7 mouse cellular contexts compared by ENCODE assay signal in the genomic region with DNA sequence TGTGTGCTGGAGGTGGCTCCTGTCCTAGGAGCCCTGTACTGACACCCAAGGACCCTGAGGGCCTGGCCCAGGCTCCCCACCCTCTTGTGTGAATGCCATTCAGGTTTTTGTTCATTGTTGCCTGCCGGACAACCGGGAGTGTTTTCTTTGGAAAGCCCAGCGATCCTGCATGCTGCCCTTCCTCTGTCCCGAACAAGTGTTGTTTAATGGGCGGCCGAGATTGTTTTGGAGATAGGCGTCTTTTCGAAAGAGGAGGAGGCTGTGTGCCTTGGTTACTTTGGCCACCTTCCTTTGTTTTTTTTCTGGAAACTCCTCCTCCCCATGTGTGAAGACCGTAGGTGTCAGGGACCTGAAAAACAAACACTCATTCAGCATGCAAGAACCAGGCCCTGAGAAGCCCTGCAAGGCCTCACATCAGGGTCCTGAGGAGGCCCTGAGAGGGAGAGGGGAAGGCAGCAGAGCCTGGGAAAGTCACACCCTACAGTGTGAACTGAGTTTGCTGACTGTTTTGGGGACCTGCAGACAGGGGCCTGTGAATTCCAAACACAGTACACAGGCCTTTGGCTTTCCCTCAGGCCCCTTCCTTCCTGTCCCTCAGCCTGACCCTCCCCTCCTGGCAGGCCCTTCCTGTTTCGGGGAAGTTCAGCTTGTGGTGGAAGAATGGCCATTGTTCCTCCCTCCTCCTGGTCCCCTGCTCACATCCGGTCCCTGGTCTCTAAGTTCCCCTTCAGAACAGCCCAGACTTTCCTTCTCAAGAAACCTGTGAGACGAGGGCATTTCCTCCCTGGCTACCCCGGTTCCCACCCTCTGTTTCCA.
A peak's percentile ranks its signal among the peaks of the same experiment; 100 is the strongest.
DNase-seq lines count a peak whose midpoint lies in the region; ATAC-seq and TF ChIP-seq lines count a peak whose summit lies in the region.

No protein-coding gene starts in this region.

- peak; percentile 25 for DNase-seq in thymus, adult 2 months
- no peak for DNase-seq in thymus, adult 18-20 months
- DNase-seq in heart, postnatal 4 days = peak; percentile 79
- no peak for DNase-seq in left cerebral cortex, adult 11 months (ENCODE audit: low spot score)

- peaks cover 28% of the 10 kb centered on the region for H3K4me1 ChIP-seq in thymus, adult 2 months (replicated peaks; ENCODE audit: control insufficient read depth, insufficient read depth, low read length)
- H3K4me1 ChIP-seq in embryonic facial prominence, embryonic 12.5 days = no peaks in the 10 kb centered on the region; the same call in 1 of the 2 replicates
- peaks cover 10% of the 10 kb centered on the region; the same call in 1 of the 2 replicates for H3K4me1 ChIP-seq in limb, embryonic 12.5 days (replicated peaks)

- TF ChIP-seq POLR2A in thymus, adult 2 months (IDR thresholded peaks at IDR 0.05; ENCODE audit: control insufficient read depth, extremely low read depth, insufficient read depth, low read length, poor library complexity) = no peak

- no peaks in the 10 kb centered on the region for H3K9me3 ChIP-seq in embryonic facial prominence, embryonic 12.5 days
- H3K9me3 ChIP-seq in limb, embryonic 12.5 days = no peaks in the 10 kb centered on the region

- peak overlapping the region; percentile 61; the same call in 1 of the 2 replicates for H3K27ac ChIP-seq in thymus, adult 2 months (ENCODE audit: control insufficient read depth, insufficient read depth, low read length)
- H3K27ac ChIP-seq in embryonic facial prominence, embryonic 12.5 days = peak overlapping the region; percentile 67
- peak overlapping the region; percentile 79 for H3K27ac ChIP-seq in limb, embryonic 12.5 days

- 64% methylated on average over 13 of the region's 13 CpGs for WGBS in thymus, adult 2 months
- 51% methylated on average over 13 of the region's 13 CpGs for WGBS in embryonic facial prominence, embryonic 12.5 days
- 46% methylated on average over 13 of the region's 13 CpGs for WGBS in limb, embryonic 12.5 days

- TF ChIP-seq CTCF in thymus, adult 2 months (IDR thresholded peaks at IDR 0.05; ENCODE audit: borderline replicate concordance, control insufficient read depth, extremely low read depth, insufficient read depth, low read length, poor library complexity) = no peak

- no peak for ATAC-seq in embryonic facial prominence, embryonic 12.5 days (ENCODE audit: insufficient number of reproducible peaks, insufficient read depth, low FRiP score, low TSS enrichment)
- no peak for ATAC-seq in limb, embryonic 12.5 days (ENCODE audit: insufficient number of reproducible peaks, insufficient read depth, low FRiP score, low TSS enrichment, low read depth)
- peak; percentile 62 for ATAC-seq in monocyte, adult 5-6 weeks (replicated peaks; ENCODE audit: insufficient number of reproducible peaks, low FRiP score, low TSS enrichment, poor library complexity, severe bottlenecking)

- H3K9ac ChIP-seq in embryonic facial prominence, embryonic 12.5 days = no peak overlapping the region
- H3K9ac ChIP-seq in limb, embryonic 12.5 days (replicated peaks) = no peak overlapping the region

- H3K4me3 ChIP-seq in thymus, adult 2 months (ENCODE audit: control insufficient read depth, insufficient read depth, low read length) = no peak overlapping the region
- H3K4me3 ChIP-seq in embryonic facial prominence, embryonic 12.5 days = no peak overlapping the region
- no peak overlapping the region for H3K4me3 ChIP-seq in limb, embryonic 12.5 days (replicated peaks)

- H3K4me2 ChIP-seq in embryonic facial prominence, embryonic 12.5 days (replicated peaks) = no peak overlapping the region
- H3K4me2 ChIP-seq in limb, embryonic 12.5 days = no peak overlapping the region

- H3K27me3 ChIP-seq in thymus, adult 2 months (ENCODE audit: control insufficient read depth, insufficient read depth, low read length) = no peaks in the 10 kb centered on the region
- no peaks in the 10 kb centered on the region for H3K27me3 ChIP-seq in embryonic facial prominence, embryonic 12.5 days
- H3K27me3 ChIP-seq in limb, embryonic 12.5 days = no peaks in the 10 kb centered on the region

- H3K36me3 ChIP-seq in thymus, adult 2 months (ENCODE audit: control insufficient read depth, insufficient read depth, low read length) = no peaks in the 10 kb centered on the region
- no peaks in the 10 kb centered on the region for H3K36me3 ChIP-seq in embryonic facial prominence, embryonic 12.5 days
- no peaks in the 10 kb centered on the region for H3K36me3 ChIP-seq in limb, embryonic 12.5 days

Comparison
In these comparisons a context has a peak if more than half of its experiments do, and no peak if none do; other contexts are left out.
1. DNase-seq: peak in thymus, adult 2 months (single experiment) and heart, postnatal 4 days (single experiment); none in thymus, adult 18-20 months (0 of 2) and left cerebral cortex, adult 11 months (single experiment).
2. Peak in every context shown above with its lines, with median percentiles within 50 percentile points of each other: H3K27ac ChIP-seq.